Mouse (Mus musculus): ENCODE measurements around the gene RPS10-NUDT3. TPM values are rescaled to one million over a fixed set of nuclear protein-coding genes. Genes with fewer than 3 reads are reported as not detected.

RPS10-NUDT3 gene
- polyA plus RNA-seq, 1 experiment from 2014 or later = not detected

- no peak overlapping the region for H3K9ac ChIP-seq (replicated peaks; ENCODE audit: low read depth, low read length)
- H3K4me3 ChIP-seq (replicated peaks; ENCODE audit: low read length) = no peak overlapping the region
- no peaks in the 10 kb centered on the region for H3K9me3 ChIP-seq (ENCODE audit: control insufficient read depth, low read length)
- WGBS = 94% methylated on average over 13 of the region's 13 CpGs
- H3K27ac ChIP-seq (ENCODE audit: low read length) = no peak overlapping the region
- peaks cover 9% of the 10 kb centered on the region for H3K4me1 ChIP-seq (replicated peaks; ENCODE audit: control insufficient read depth, insufficient read depth, low read length)
- ATAC-seq = no peak
- H3K27me3 ChIP-seq (replicated peaks; ENCODE audit: control insufficient read depth, insufficient read depth, low read length) = no peaks in the 10 kb centered on the region
- H3K36me3 ChIP-seq (ENCODE audit: control insufficient read depth, insufficient read depth) = peaks cover 21% of the 10 kb centered on the region
- no peak overlapping the region for H3K4me2 ChIP-seq (ENCODE audit: low read length)
These were observed 51.7 kb downstream of the RPS10-NUDT3 start for GRCm38 (mm10) chr17:27583185-27583894.

GRCm38 (mm10) chr17:27580392-27581068 is 54.5 kb downstream of the RPS10-NUDT3 start:
- ATAC-seq = no peak

GRCm38 (mm10) chr17:27579816-27580215 is 55.2 kb downstream of the RPS10-NUDT3 start:
- Histone ChIP-seq H3K4me3 (replicated peaks; ENCODE audit: low read length) (no peak overlapping the region), H3K27ac (ENCODE audit: low read length) (peak overlapping the region; percentile 56), H3K36me3 (ENCODE audit: control insufficient read depth, insufficient read depth) (peaks cover 21% of the 10 kb centered on the region), H3K4me1 (replicated peaks; ENCODE audit: control insufficient read depth, insufficient read depth, low read length) (peaks cover 11% of the 10 kb centered on the region), H3K9me3 (ENCODE audit: control insufficient read depth, low read length) (no peaks in the 10 kb centered on the region), H3K27me3 (replicated peaks; ENCODE audit: control insufficient read depth, insufficient read depth, low read length) (no peaks in the 10 kb centered on the region), H3K4me2 (ENCODE audit: low read length) (no peak overlapping the region), H3K9ac (replicated peaks; ENCODE audit: low read depth, low read length) (no peak overlapping the region)
- ATAC-seq = no peak
- 72% methylated on average over 8 of the region's 8 CpGs for WGBS

More at GRCm38 (mm10) chr17:27580392-27581068, 54.5 kb downstream of the RPS10-NUDT3 start:
- H3K9ac ChIP-seq (replicated peaks; ENCODE audit: low read depth, low read length) = no peak overlapping the region
- peaks cover 6% of the 10 kb centered on the region for H3K4me1 ChIP-seq (replicated peaks; ENCODE audit: control insufficient read depth, insufficient read depth, low read length)
- no peaks in the 10 kb centered on the region for H3K27me3 ChIP-seq (replicated peaks; ENCODE audit: control insufficient read depth, insufficient read depth, low read length)
- no peak overlapping the region for H3K4me3 ChIP-seq (replicated peaks; ENCODE audit: low read length)
- H3K9me3 ChIP-seq (ENCODE audit: control insufficient read depth, low read length) = no peaks in the 10 kb centered on the region
- WGBS = 89% methylated on average over 20 of the region's 20 CpGs
- peaks cover 24% of the 10 kb centered on the region for H3K36me3 ChIP-seq (ENCODE audit: control insufficient read depth, insufficient read depth)
- H3K4me2 ChIP-seq (ENCODE audit: low read length) = no peak overlapping the region
- no peak overlapping the region for H3K27ac ChIP-seq (ENCODE audit: low read length)

GRCm38 (mm10) chr17:27578487-27578886 is 56.5 kb downstream of the RPS10-NUDT3 start:
- ATAC-seq = no peak
- Histone ChIP-seq H3K27ac (ENCODE audit: low read length) (no peak overlapping the region), H3K4me3 (replicated peaks; ENCODE audit: low read length) (no peak overlapping the region), H3K4me2 (ENCODE audit: low read length) (no peak overlapping the region), H3K9ac (replicated peaks; ENCODE audit: low read depth, low read length) (no peak overlapping the region), H3K4me1 (replicated peaks; ENCODE audit: control insufficient read depth, insufficient read depth, low read length) (peaks cover 14% of the 10 kb centered on the region), H3K36me3 (ENCODE audit: control insufficient read depth, insufficient read depth) (peaks cover 18% of the 10 kb centered on the region), H3K9me3 (ENCODE audit: control insufficient read depth, low read length) (no peaks in the 10 kb centered on the region), H3K27me3 (replicated peaks; ENCODE audit: control insufficient read depth, insufficient read depth, low read length) (no peaks in the 10 kb centered on the region)
- WGBS = 81% methylated on average over 10 of the region's 10 CpGs

GRCm38 (mm10) chr17:27577468-27577867 is 57.6 kb downstream of the RPS10-NUDT3 start:
- Histone ChIP-seq H3K27ac (ENCODE audit: low read length) (no peak overlapping the region; the same call in 1 of the 2 replicates), H3K4me1 (replicated peaks; ENCODE audit: control insufficient read depth, insufficient read depth, low read length) (peaks cover 14% of the 10 kb centered on the region), H3K4me2 (ENCODE audit: low read length) (no peak overlapping the region), H3K9me3 (ENCODE audit: control insufficient read depth, low read length) (no peaks in the 10 kb centered on the region), H3K27me3 (replicated peaks; ENCODE audit: control insufficient read depth, insufficient read depth, low read length) (no peaks in the 10 kb centered on the region), H3K9ac (replicated peaks; ENCODE audit: low read depth, low read length) (no peak overlapping the region), H3K4me3 (replicated peaks; ENCODE audit: low read length) (no peak overlapping the region), H3K36me3 (ENCODE audit: control insufficient read depth, insufficient read depth) (peaks cover 18% of the 10 kb centered on the region)
- ATAC-seq = no peak
- 71% methylated on average over 6 of the region's 6 CpGs for WGBS

- no peaks in the 10 kb centered on the region for H3K9me3 ChIP-seq (ENCODE audit: control insufficient read depth, low read length)
- no peak overlapping the region for H3K4me2 ChIP-seq (ENCODE audit: low read length)
- H3K9ac ChIP-seq (replicated peaks; ENCODE audit: low read depth, low read length) = no peak overlapping the region
- peaks cover 14% of the 10 kb centered on the region for H3K4me1 ChIP-seq (replicated peaks; ENCODE audit: control insufficient read depth, insufficient read depth, low read length)
- peaks cover 13% of the 10 kb centered on the region for H3K36me3 ChIP-seq (ENCODE audit: control insufficient read depth, insufficient read depth)
- H3K27ac ChIP-seq (ENCODE audit: low read length) = no peak overlapping the region
- WGBS = 92% methylated on average over 7 of the region's 7 CpGs
- ATAC-seq = no peak
- no peak overlapping the region for H3K4me3 ChIP-seq (replicated peaks; ENCODE audit: low read length)
- H3K27me3 ChIP-seq (replicated peaks; ENCODE audit: control insufficient read depth, insufficient read depth, low read length) = no peaks in the 10 kb centered on the region
These were observed 59.0 kb downstream of the RPS10-NUDT3 start for GRCm38 (mm10) chr17:27576056-27576455.

GRCm38 (mm10) chr17:27575116-27575776 is 59.8 kb downstream of the RPS10-NUDT3 start:
- no peak for ATAC-seq
- no peaks in the 10 kb centered on the region for H3K27me3 ChIP-seq (replicated peaks; ENCODE audit: control insufficient read depth, insufficient read depth, low read length)
- peaks cover 10% of the 10 kb centered on the region for H3K36me3 ChIP-seq (ENCODE audit: control insufficient read depth, insufficient read depth)

GRCm38 (mm10) chr17:27574470-27575115 is 60.4 kb downstream of the RPS10-NUDT3 start:
- peak overlapping the region; percentile 53; the same call in 1 of the 2 replicates for H3K27ac ChIP-seq (ENCODE audit: low read length)
- peaks cover 10% of the 10 kb centered on the region for H3K36me3 ChIP-seq (ENCODE audit: control insufficient read depth, insufficient read depth)
- H3K9ac ChIP-seq (replicated peaks; ENCODE audit: low read depth, low read length) = no peak overlapping the region
- no peaks in the 10 kb centered on the region for H3K27me3 ChIP-seq (replicated peaks; ENCODE audit: control insufficient read depth, insufficient read depth, low read length)
- WGBS = 80% methylated on average over 15 of the region's 16 CpGs
- no peak overlapping the region for H3K4me2 ChIP-seq (ENCODE audit: low read length)
- ATAC-seq = peak; percentile 43; the same call in 1 of the 2 replicates
- no peak overlapping the region for H3K4me3 ChIP-seq (replicated peaks; ENCODE audit: low read length)
- H3K4me1 ChIP-seq (replicated peaks; ENCODE audit: control insufficient read depth, insufficient read depth, low read length) = peaks cover 13% of the 10 kb centered on the region
- no peaks in the 10 kb centered on the region for H3K9me3 ChIP-seq (ENCODE audit: control insufficient read depth, low read length)

More at GRCm38 (mm10) chr17:27575116-27575776, 59.8 kb downstream of the RPS10-NUDT3 start:
- 77% methylated on average over 10 of the region's 10 CpGs for WGBS
- Histone ChIP-seq H3K9ac (replicated peaks; ENCODE audit: low read depth, low read length) (no peak overlapping the region), H3K27ac (ENCODE audit: low read length) (peak overlapping the region; percentile 33; the same call in 1 of the 2 replicates), H3K9me3 (ENCODE audit: control insufficient read depth, low read length) (no peaks in the 10 kb centered on the region), H3K4me1 (replicated peaks; ENCODE audit: control insufficient read depth, insufficient read depth, low read length) (peaks cover 14% of the 10 kb centered on the region), H3K4me3 (replicated peaks; ENCODE audit: low read length) (no peak overlapping the region), H3K4me2 (ENCODE audit: low read length) (no peak overlapping the region)

All from forebrain, embryonic 16.5 days (tissue).